Mouse (Mus musculus) liver, postnatal 0 days (tissue): ENCODE results near the gene Set. TPM values are rescaled to one million over a fixed set of nuclear protein-coding genes. Genes with fewer than 3 reads are reported as not detected.

Experiments used
- ATAC-seq: fragments of 200-750 bp; cut with Nextera tagmentation; 2 replicates; pipeline ENCODE4 v1.8.0; 2017; ENCODE audit warnings: mild to moderate bottlenecking, moderate library complexity
- DNase-seq: peaks from one replicate; pipeline ENCODE4 v3.0.0-alpha.2; 2016
- H3K27ac ChIP-seq: fragments of 300-500 bp; sonication (generic); 2 replicates; pipeline ENCODE4 v1.5.1; 2014; ENCODE audit warnings: antibody characterized with exemption, moderate library complexity, mild to moderate bottlenecking, low read depth
- H3K27me3 ChIP-seq: fragments of 300-500 bp; sonication (generic); 2 replicates; pipeline ENCODE4 v1.6.1; 2014; ENCODE audit warnings: low read length, control low read depth, mixed read lengths; ENCODE audit not compliant: insufficient read depth
- H3K36me3 ChIP-seq: fragments of 300-500 bp; sonication (generic); replicated peaks from 2 replicates; pipeline ENCODE4 v1.6.1; 2014; ENCODE audit warnings: mild to moderate bottlenecking, control low read depth, low read length, moderate library complexity, mixed read lengths; ENCODE audit not compliant: insufficient read depth
- H3K4me1 ChIP-seq: fragments of 300-500 bp; sonication (generic); 2 replicates; pipeline ENCODE4 v1.6.1; 2014; ENCODE audit warnings: antibody characterized with exemption, mild to moderate bottlenecking, control low read depth; ENCODE audit not compliant: insufficient read depth
- H3K4me2 ChIP-seq: fragments of 300-500 bp; sonication (generic); 2 replicates; pipeline ENCODE4 v1.6.1; 2014; ENCODE audit warnings: low read depth, mild to moderate bottlenecking, low read length, moderate library complexity, mixed read lengths
- H3K4me3 ChIP-seq: fragments of 300-500 bp; sonication (generic); 2 replicates; pipeline ENCODE4 v1.5.1; 2014; ENCODE audit warnings: low read depth, low read length
- H3K9ac ChIP-seq: fragments of 300-500 bp; sonication (generic); replicated peaks from 2 replicates; pipeline ENCODE4 v1.6.1; 2014; ENCODE audit warnings: mild to moderate bottlenecking, moderate library complexity
- H3K9me3 ChIP-seq: fragments of 300-500 bp; sonication (generic); 2 replicates; pipeline ENCODE4 v1.6.1; 2016; ENCODE audit warnings: mild to moderate bottlenecking, control low read depth, low read length, mixed read lengths
- CTCF ChIP-seq: sonication (generic); IDR thresholded peaks from 2 replicates; pipeline ENCODE4 v1.5.1; 2016; ENCODE audit warnings: antibody characterized with exemption, low read depth
- EP300 ChIP-seq: IDR thresholded peaks from 2 replicates; pipeline ENCODE4 v1.6.1; 2016; ENCODE audit warnings: antibody characterized with exemption, low read depth, mild to moderate bottlenecking
- WGBS: fragments of 180-500 bp; shearing (Covaris S2); extraction: QIAGEN DNeasy Blood & Tissue Kit; methylation state at CpG from one replicate; pipeline ENCODE4 v1.1.7; 2014; ENCODE audit not compliant: insufficient replicate concordance; 5-methylcytosine and 5-hydroxymethylcytosine counted together
- polyA plus RNA-seq: library from polyadenylated mRNA; unstranded; fragments of >200 nt; fragmentation: Nextera tagmentation; extraction: Ambion mirVana; gene quantifications from 2 replicates; pipeline ENCODE4 v1.2.1, GENCODE M21; 2015

The Set gene
- 115 and 116 TPM in 2 replicates for polyA plus RNA-seq

DNA sequence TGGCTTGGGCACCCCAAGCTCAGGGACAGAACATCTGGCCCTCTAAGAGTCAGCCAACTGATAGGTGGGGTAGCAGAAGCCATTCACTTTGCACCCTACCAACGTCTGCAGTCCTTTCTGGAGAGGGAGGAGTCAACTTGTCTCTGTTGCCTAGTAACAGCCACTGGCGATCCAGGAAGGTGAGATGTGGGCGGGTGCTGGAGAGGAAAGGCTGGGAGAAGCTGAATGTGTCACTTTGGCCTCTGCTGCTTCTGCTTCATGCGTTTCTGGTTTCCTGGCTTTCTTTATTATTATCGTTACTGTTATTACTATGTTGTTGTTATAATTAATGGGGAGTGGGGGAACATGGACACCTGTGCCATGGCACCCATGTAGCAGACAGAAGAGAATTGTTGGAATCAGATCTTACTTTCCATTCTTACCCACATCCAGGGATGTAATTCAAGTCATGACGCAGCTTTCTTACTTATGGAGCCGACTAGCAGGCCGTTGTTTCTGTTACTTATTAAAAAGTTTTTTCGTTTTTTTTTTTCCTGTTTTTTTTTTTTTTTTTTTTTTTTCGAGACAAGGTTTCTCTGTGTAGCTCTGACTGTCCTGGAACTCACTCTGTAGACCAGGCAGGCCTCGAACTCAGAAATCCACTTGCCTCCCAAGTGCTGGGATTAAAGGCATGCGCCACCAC is at the start of gene Set:
TSS of gene Set (plus strand) at position 156 of the 682 bp plus-strand sequence.
- no peak for TF ChIP-seq CTCF
- no peak for TF ChIP-seq EP300
- Histone ChIP-seq H3K4me3 (no peak within 1 kb of the TSS), H3K9ac (no peak within 1 kb of the TSS), H3K4me2 (no peak within 1 kb of the TSS), H3K9me3 (no peaks in the 10 kb centered on the region), H3K36me3 (no peaks in the 10 kb centered on the region), H3K27me3 (no peaks in the 10 kb centered on the region; the same call in 1 of the 2 replicates), H3K27ac (no peak within 1 kb of the TSS), H3K4me1 (peaks cover 11% of the 10 kb centered on the region)
- DNase-seq (peak; percentile 43), ATAC-seq (0 out of 2 replicates have a peak, but pooled peaks have one; percentile 30)
- WGBS: 45% methylated on average over 11 of the region's 12 CpGs

DNA sequence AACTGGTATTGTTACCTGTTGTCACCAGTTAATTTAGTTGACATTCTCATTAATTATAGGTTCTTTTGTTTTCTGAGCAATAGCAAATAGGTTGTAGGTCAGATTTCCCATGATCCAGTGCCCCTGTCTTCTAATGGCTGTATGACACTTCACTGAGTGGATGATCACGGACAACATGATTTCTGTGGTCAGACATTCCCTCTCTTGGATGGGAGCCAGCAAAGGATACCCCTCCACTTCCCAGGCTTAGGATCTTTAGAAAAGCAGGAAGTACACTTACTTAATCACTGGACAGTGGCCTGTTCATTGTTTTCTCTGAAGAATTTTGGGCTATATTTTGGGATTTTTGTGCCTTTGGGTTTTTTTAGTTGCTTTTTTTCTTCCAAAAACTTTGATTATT is 48.1 kb upstream of the Set start:
- Histone ChIP-seq H3K9me3 (no peaks in the 10 kb centered on the region), H3K4me1 (no peaks in the 10 kb centered on the region), H3K27me3 (no peaks in the 10 kb centered on the region), H3K27ac (no peak overlapping the region), H3K4me2 (no peak overlapping the region), H3K9ac (no peak overlapping the region), H3K4me3 (no peak overlapping the region), H3K36me3 (peaks cover 82% of the 10 kb centered on the region)
- DNase-seq (no peak), ATAC-seq (no peak)
- 67% methylated on average over 1 of the region's 1 CpGs for WGBS
- TF ChIP-seq EP300: no peak
- TF ChIP-seq CTCF: no peak

DNA sequence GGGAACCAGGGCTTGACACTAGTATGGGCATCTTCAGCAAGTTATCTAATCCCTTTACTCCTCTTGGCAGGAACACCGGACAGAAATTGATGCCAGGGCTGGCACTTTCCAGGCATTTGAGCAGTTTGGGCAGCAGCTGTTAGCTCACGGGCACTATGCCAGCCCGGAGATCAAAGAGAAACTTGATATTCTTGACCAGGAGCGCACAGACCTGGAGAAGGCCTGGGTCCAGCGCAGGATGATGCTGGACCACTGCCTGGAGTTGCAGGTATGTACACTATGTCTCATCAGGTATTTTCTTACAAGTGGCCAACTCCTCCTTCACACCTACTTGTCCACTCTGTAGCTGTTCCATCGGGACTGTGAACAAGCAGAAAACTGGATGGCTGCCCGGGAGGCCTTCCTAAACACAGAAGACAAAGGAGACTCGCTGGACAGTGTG is 46.3 kb upstream of the Set start:
- 88% methylated on average over 8 of the region's 8 CpGs for WGBS
- Histone ChIP-seq H3K27ac (no peak overlapping the region), H3K4me2 (no peak overlapping the region), H3K4me3 (no peak overlapping the region), H3K27me3 (no peaks in the 10 kb centered on the region), H3K9ac (no peak overlapping the region), H3K4me1 (no peaks in the 10 kb centered on the region), H3K36me3 (peaks cover 88% of the 10 kb centered on the region), H3K9me3 (no peaks in the 10 kb centered on the region)
- no peak for DNase-seq
- ATAC-seq: no peak
- TF ChIP-seq CTCF (no peak), EP300 (no peak)

DNA sequence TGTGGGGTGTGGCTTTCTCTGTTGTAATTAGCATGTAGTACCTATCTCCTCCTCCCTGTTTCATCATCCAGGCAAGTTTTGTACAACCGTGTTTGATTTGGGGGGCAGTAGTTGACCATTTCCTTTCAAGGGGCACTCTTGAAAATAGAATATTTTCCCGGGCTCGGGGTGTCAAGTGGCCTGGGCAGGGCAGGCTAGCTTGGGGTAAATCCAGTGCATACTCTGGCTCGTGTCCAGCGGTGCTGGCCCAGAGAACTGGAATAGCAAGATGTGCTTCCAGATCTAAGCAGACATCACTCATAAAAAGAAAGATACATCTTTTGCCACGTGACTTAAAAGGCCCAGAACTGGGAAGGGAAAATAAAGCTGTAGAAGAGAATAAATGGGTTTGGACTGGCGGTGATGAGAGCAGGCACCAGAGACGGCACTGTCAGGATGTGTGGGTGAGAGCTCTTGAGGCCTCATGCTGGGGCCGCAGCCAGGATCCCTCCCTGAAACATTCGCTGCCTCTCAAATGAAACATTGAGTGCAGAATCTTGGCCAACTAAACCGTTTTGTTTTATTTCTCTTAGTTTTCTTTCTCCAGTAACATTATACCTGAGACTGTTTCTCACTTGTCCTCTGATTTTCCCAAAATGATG is 42.7 kb upstream of the Set start:
- no peak overlapping the region for H3K4me3 ChIP-seq
- no peaks in the 10 kb centered on the region for H3K27me3 ChIP-seq
- H3K9ac ChIP-seq: no peak overlapping the region
- TF ChIP-seq EP300: no peak
- no peak for TF ChIP-seq CTCF
- H3K27ac ChIP-seq: no peak overlapping the region
- no peaks in the 10 kb centered on the region for H3K4me1 ChIP-seq
- ATAC-seq: no peak
- DNase-seq: no peak
- no peaks in the 10 kb centered on the region for H3K9me3 ChIP-seq
- H3K36me3 ChIP-seq: peaks cover 82% of the 10 kb centered on the region
- H3K4me2 ChIP-seq: no peak overlapping the region
- WGBS: 77% methylated on average over 11 of the region's 11 CpGs

GRCm38 (mm10) chr2:30025454-30025853 is 31.7 kb upstream of the Set start:
- DNase-seq (no peak), ATAC-seq (no peak)
- Histone ChIP-seq H3K4me1 (no peaks in the 10 kb centered on the region), H3K36me3 (peaks cover 86% of the 10 kb centered on the region), H3K9me3 (no peaks in the 10 kb centered on the region), H3K27me3 (no peaks in the 10 kb centered on the region), H3K4me2 (no peak overlapping the region), H3K4me3 (no peak overlapping the region), H3K9ac (no peak overlapping the region), H3K27ac (no peak overlapping the region)
- TF ChIP-seq EP300: no peak
- TF ChIP-seq CTCF: no peak
- WGBS: 81% methylated on average over 4 of the region's 4 CpGs

DNA sequence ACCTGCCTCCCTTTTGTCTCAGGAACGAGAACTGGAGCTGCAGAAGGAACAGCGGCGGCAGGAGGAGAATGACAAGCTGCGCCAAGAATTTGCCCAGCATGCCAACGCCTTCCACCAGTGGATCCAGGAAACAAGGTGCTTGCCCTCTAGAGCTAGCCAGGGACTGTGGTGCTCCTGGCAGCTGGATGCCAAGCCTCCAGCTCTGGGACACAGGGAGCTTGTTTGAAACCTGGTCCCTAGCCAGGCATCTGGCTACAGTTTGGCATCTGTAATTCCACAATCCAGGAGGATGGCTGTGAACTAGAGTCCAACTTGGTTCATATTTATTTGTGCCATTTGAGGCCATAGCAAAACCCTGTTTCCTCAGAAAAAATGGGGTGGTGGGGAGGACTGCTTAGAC is 30.2 kb upstream of the Set start:
- Histone ChIP-seq H3K27ac (no peak overlapping the region), H3K9ac (no peak overlapping the region), H3K9me3 (no peaks in the 10 kb centered on the region), H3K36me3 (peaks cover 82% of the 10 kb centered on the region), H3K4me3 (no peak overlapping the region), H3K4me2 (no peak overlapping the region), H3K4me1 (no peaks in the 10 kb centered on the region), H3K27me3 (no peaks in the 10 kb centered on the region)
- no peak for DNase-seq
- TF ChIP-seq CTCF (no peak), EP300 (no peak)
- ATAC-seq: no peak
- WGBS: 87% methylated on average over 5 of the region's 5 CpGs
